Mouse (Mus musculus) layer of hippocampus, adult 18-20 months (tissue): ENCODE measurements around the gene Zfp593. TPM values are rescaled to one million over a fixed set of nuclear protein-coding genes. Genes with fewer than 3 reads are reported as not detected.

Source experiments
- DNase-seq, 2 experiments: peaks; one replicate each; pipeline ENCODE4 v3.0.0; 2022; ENCODE audit warnings: low spot score in 2 of 2
- total RNA-seq, 2 experiments: library from RNA; stranded (reverse); gene quantifications; 2 replicates each; pipeline ENCODE4 v1.2.3; 2021

The Zfp593 gene
- total RNA-seq, 2 experiments from 2014 or later, result 11.9 to 12.2 TPM

DNA sequence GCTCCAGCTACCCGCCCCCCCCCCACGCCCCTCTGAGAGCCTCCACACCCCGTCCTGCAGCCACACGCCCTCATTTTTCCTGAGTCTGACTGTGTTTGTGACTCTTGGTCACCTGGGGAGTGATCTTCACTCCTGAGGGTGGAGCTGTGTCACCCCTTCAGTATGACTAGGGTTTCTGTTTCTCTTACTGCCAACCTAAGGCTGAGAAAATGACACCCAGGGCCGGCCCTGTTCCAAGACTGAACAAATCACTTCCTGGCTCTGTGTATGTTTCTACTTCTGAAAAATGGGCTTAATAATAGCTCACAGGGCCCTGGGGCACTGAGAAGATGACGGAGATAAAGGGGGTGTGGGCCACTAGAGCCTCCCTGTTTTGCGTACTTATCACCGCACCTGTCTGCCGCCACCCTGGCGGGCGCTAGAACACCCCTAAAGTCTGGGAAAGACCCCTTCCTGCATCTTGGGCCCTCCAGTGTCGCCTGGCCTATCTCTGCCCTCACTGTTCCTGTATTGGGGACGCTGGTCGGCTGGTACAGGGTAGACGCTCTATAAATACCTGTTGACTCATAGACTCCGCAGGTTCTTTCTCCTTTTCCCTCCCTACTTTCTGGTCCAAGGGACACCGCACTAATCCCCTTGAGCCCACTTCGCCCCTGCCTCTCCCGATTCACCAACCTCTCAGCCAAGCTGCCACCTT, 7.7 kb downstream of the Zfp593 start:
- DNase-seq, result no peak

GRCm38 (mm10) chr4:134234876-134235275, 10.5 kb downstream of the Zfp593 start:
- no peak for DNase-seq

- no peak for DNase-seq
Observed at GRCm38 (mm10) chr4:134230431-134230830, 15.0 kb downstream of the Zfp593 start.

GRCm38 (mm10) chr4:134227194-134227593, 18.2 kb downstream of the Zfp593 start, which contains the start of gene Catsper4:
Catsper4 (minus strand) TSS chr4:134227383.
- DNase-seq, result no peak

GRCm38 (mm10) chr4:134222793-134223600, 22.4 kb downstream of the Zfp593 start:
- no peak for DNase-seq

- DNase-seq, result no peak
Observed at GRCm38 (mm10) chr4:134206488-134207053, 38.8 kb downstream of the Zfp593 start.

DNA sequence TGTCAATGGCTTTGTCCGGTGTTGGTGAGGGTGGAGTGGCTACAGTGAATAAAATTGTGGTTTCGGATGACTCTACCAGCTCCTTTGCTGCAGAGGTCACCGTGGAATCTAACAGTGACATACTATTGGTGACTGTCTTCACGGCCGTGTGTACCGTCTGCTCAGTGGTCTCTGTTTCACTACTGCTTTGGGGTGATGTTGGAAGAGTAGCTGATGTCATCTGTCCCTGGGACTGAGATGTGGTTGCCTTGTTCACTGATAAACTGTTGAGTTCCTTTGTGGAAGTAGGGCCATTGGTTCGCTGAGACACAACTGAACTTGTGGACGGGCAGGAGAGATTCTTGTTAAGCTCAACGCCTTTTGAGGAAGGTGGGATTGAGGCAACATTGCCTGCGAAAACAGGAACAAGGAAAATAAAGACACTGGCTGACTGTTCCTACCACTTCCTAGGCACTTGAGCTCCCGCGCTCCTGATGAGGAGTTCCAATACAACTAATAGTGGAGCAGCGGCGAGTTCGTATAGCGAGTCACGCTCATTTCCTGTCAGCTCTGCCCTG, 42.0 kb downstream of the Zfp593 start:
- no peak for DNase-seq

GRCm38 (mm10) chr4:134202904-134203303, 42.5 kb downstream of the Zfp593 start, which contains the start of gene Gm7534:
Gm7534 (minus strand) TSS chr4:134203004.
- DNase-seq, result no peak

- no peak for DNase-seq
Observed at GRCm38 (mm10) chr4:134199371-134199770, 46.0 kb downstream of the Zfp593 start.

Other genes starting within 250 kb of the Zfp593 start
- gene Dhdds, start 244.7 kb downstream of the Zfp593 start, total RNA-seq, result 10 to 100 TPM; 56.6 to 61.9 TPM
- not detected for gene Lin28a, start 226.8 kb downstream of the Zfp593 start, total RNA-seq
- gene Zfp683, start 191.8 kb downstream of the Zfp593 start, total RNA-seq, result not detected
- gene Crybg2, start 184.8 kb downstream of the Zfp593 start, total RNA-seq, result 1 to 10 TPM; 2.1 to 4.2 TPM
- 1 to 10 TPM in 1 of 2 experiments, under 1 TPM in 1; 0.74 to 1.9 TPM for gene Cd52, start 150.5 kb downstream of the Zfp593 start, total RNA-seq
- 10 to 100 TPM; 33.5 TPM for gene Ubxn11, start 143.0 kb downstream of the Zfp593 start, total RNA-seq
- 100 to 1,000 TPM; 250 to 270 TPM for gene Sh3bgrl3, start 116.8 kb downstream of the Zfp593 start, total RNA-seq
- 10 to 100 TPM; 15.3 to 17.2 TPM for gene Cep85, start 58.5 kb downstream of the Zfp593 start, total RNA-seq
- not detected for gene Gm7534, start 42.6 kb downstream of the Zfp593 start, total RNA-seq
- gene Catsper4, start 18.2 kb downstream of the Zfp593 start, total RNA-seq, result not detected
- gene Cnksr1, start 7.2 kb downstream of the Zfp593 start, total RNA-seq, result under 1 TPM; 0.13 to 0.64 TPM
- not detected for gene E130218I03Rik, start 1.9 kb downstream of the Zfp593 start, total RNA-seq
- not detected for gene Gm30191, start 1.3 kb upstream of the Zfp593 start, total RNA-seq
- gene Grrp1, start 8.5 kb upstream of the Zfp593 start, total RNA-seq, result 1 to 10 TPM; 1.6 to 1.7 TPM
- gene Pdik1l, start 42.3 kb upstream of the Zfp593 start, total RNA-seq, result 10 to 100 TPM; 16.4 to 17.8 TPM
- not detected for gene Trim63, start 69.5 kb upstream of the Zfp593 start, total RNA-seq
- under 1 TPM in 1 of 2 experiments, not detected in 1; 0.10 TPM for gene Slc30a2, start 97.6 kb upstream of the Zfp593 start, total RNA-seq
- 10 to 100 TPM; 46.1 to 48.0 TPM for gene Extl1, start 138.3 kb upstream of the Zfp593 start, total RNA-seq
- gene Pafah2, start 150.7 kb upstream of the Zfp593 start, total RNA-seq, result 1 to 10 TPM; 5.0 to 5.9 TPM
- gene Stmn1, start 222.7 kb upstream of the Zfp593 start, total RNA-seq, result 100 to 1,000 TPM; 373 to 429 TPM